Comparison of ENCODE assay signal across 28 mouse cellular contexts in the genomic region with DNA sequence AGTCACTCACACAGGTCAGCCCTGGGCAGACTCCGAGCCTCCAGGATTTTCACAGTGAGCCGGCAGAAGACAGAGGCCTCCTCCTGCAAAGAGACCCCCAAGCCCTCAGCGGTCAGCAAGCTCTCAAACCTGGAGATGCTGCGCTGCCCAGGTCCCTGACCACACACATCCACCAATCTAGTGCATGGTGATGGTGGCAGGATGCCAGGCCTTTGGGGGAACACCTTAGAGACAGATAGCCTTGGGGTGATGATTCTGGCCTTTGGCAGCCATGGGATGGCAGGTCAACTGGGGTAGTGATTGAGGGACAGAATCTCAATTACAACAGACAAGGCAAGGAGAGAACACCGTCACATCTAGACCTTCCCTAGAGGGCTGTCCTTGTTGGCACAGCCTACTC. TPM values are rescaled to one million over a fixed set of nuclear protein-coding genes. Genes with fewer than 3 reads are reported as not detected.
"Had no signal": no experiment of that assay in that cellular context is flagged by ENCODE, and none has a peak within 500 bp of the region (broad histone marks: within the 10 kb centered on the region; RNA-seq: fewer than 3 reads in every experiment).

No protein-coding gene starts in this region.

- H3K36me3 ChIP-seq: kidney, embryonic 15.5 days; limb, embryonic 12.5 days; limb, embryonic 15.5 days; midbrain, embryonic 12.5 days; midbrain, embryonic 15.5 days; neural tube, embryonic 12.5 days; neural tube, embryonic 15.5 days had no signal

- H3K4me2 ChIP-seq: kidney, embryonic 15.5 days; limb, embryonic 12.5 days; limb, embryonic 15.5 days; liver, embryonic 11.5 days; midbrain, embryonic 12.5 days; midbrain, embryonic 15.5 days; neural tube, embryonic 12.5 days; neural tube, embryonic 15.5 days had no signal

- H3K27me3 ChIP-seq: kidney, embryonic 15.5 days; limb, embryonic 12.5 days; limb, embryonic 15.5 days; midbrain, embryonic 12.5 days; midbrain, embryonic 15.5 days; neural tube, embryonic 12.5 days; neural tube, embryonic 15.5 days had no signal

- H3K27ac ChIP-seq: kidney, embryonic 15.5 days; limb, embryonic 12.5 days; liver, embryonic 14.5 days; midbrain, embryonic 12.5 days; midbrain, embryonic 15.5 days; neural tube, embryonic 12.5 days; neural tube, embryonic 15.5 days had no signal

- H3K9me3 ChIP-seq: kidney, embryonic 15.5 days; limb, embryonic 12.5 days; limb, embryonic 15.5 days; midbrain, embryonic 12.5 days; midbrain, embryonic 15.5 days; neural tube, embryonic 12.5 days; neural tube, embryonic 15.5 days had no signal

- H3K4me3 ChIP-seq: kidney, embryonic 15.5 days; limb, embryonic 12.5 days; limb, embryonic 15.5 days; midbrain, embryonic 12.5 days; midbrain, embryonic 15.5 days; neural tube, embryonic 12.5 days; neural tube, embryonic 15.5 days had no signal

- H3K4me1 ChIP-seq: kidney, embryonic 15.5 days; limb, embryonic 12.5 days; midbrain, embryonic 12.5 days; midbrain, embryonic 15.5 days; neural tube, embryonic 12.5 days; neural tube, embryonic 15.5 days had no signal

- DNase-seq: kidney, adult 8-10 months; kidney, postnatal 10 days; kidney, postnatal 4 days; left cerebral cortex, postnatal 4 days; lung, postnatal 14 days; lung, postnatal 4 days; right cerebral cortex, adult 18-20 months; right cerebral cortex, postnatal 14 days; right cerebral cortex, postnatal 4 days; thymus, adult 18-20 months; thymus, postnatal 36 days had no signal

- ATAC-seq: midbrain, embryonic 15.5 days had no signal

- H3K9ac ChIP-seq: kidney, embryonic 15.5 days; limb, embryonic 12.5 days; limb, embryonic 15.5 days; liver, embryonic 14.5 days; liver, postnatal 0 days; midbrain, embryonic 12.5 days; midbrain, embryonic 15.5 days; neural tube, embryonic 12.5 days; neural tube, embryonic 15.5 days had no signal

RNA-seq across cellular contexts. Expression of a gene that starts 4.9 kb away (rescaled TPM):
- total RNA-seq: layer of hippocampus, adult 18-20 months; left cerebral cortex, adult 8-10 months; megakaryocyte, adult 5-6 weeks had no signal
- polyA plus RNA-seq: liver, embryonic 11.5 days; liver, embryonic 14.5 days; liver, postnatal 0 days; lung, embryonic 16.5 days; midbrain, embryonic 12.5 days; stomach, embryonic 14.5 days; urinary bladder, adult 2 months had no signal

RNA-seq across cellular contexts. Expression of a gene that starts 29.9 kb away (rescaled TPM):
- total RNA-seq: layer of hippocampus, adult 18-20 months; left cerebral cortex, adult 8-10 months; left cerebral cortex, postnatal 14 days; left cerebral cortex, postnatal 4 days had no signal
- polyA plus RNA-seq: kidney, embryonic 15.5 days; liver, embryonic 14.5 days; liver, postnatal 0 days; midbrain, embryonic 15.5 days; neural tube, embryonic 12.5 days; stomach, embryonic 14.5 days had no signal

RNA-seq across cellular contexts. Expression of a gene that starts 39.0 kb away (rescaled TPM):
- total RNA-seq: megakaryocyte, adult 5-6 weeks had no signal
- polyA plus RNA-seq: liver, embryonic 11.5 days; liver, embryonic 14.5 days; liver, postnatal 0 days had no signal
